Mouse (Mus musculus) ES-Bruce4 (cell line): ENCODE results near the gene Scd3.

Experiments used
- CTCF ChIP-seq: IDR thresholded peaks from one replicate; pipeline ENCODE4 v1.8.1; 2011; ENCODE audit warnings: low read depth, low read length
- EP300 ChIP-seq: IDR thresholded peaks from 2 replicates; pipeline ENCODE4 v1.6.1; 2011; ENCODE audit warnings: low read depth, low read length; ENCODE audit not compliant: insufficient read depth
- POLR2A ChIP-seq: IDR thresholded peaks from one replicate; pipeline ENCODE4 v1.8.1; 2011; ENCODE audit warnings: low read length; ENCODE audit not compliant: insufficient read depth

DNA sequence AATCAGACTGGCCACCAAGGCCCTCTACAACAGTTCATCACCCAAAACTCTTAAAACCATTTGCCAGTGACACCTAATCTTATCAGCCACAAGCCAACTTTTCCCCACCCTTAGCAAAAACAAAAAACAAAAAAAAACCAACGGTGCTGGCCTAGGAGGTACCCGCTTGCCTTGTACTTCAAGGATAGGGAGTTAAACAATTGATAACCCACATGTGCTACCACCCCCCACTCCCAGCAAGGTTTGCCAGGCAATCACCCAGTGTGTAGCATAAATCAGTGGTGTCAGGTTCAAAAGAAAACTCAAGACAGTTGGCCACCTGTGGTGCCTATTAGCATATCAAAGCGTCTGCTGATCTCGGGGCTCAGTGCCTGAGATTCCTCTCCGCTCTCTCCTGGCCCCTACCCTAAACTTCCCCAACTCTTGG lies 62.9 kb downstream of the Scd3 start:
- TF ChIP-seq CTCF = no peak
- TF ChIP-seq POLR2A = no peak
- peak; percentile 97 for TF ChIP-seq EP300
